Mouse (Mus musculus) ES-E14 (cell line): ENCODE measurements around the gene Map3k11. TPM values are rescaled to one million over a fixed set of nuclear protein-coding genes. Genes with fewer than 3 reads are reported as not detected.

Experiments used
- DNase-seq: peaks from one replicate; pipeline ENCODE4 v3.0.0-alpha.2; 2013; ENCODE audit warnings: low read depth, low spot score
- H3K27ac ChIP-seq: 2 replicates; pipeline ENCODE4 v1.5.1; 2012; ENCODE audit warnings: low read depth, mild to moderate bottlenecking, low read length, moderate library complexity, mixed read lengths; ENCODE audit not compliant: poor library complexity, insufficient read depth, severe bottlenecking
- H3K36me3 ChIP-seq: 2 replicates; pipeline ENCODE4 v1.6.1; 2012; ENCODE audit warnings: mild to moderate bottlenecking, low read length, moderate library complexity, mixed read lengths; ENCODE audit not compliant: control insufficient read depth, poor library complexity, insufficient read depth, severe bottlenecking
- H3K4me1 ChIP-seq, 2 experiments: fragments of 150-350 bp in 1 of 2; sonication (generic) in 1 of 2; 2 replicates each; pipeline ENCODE4 v1.6.1; 2012; ENCODE audit warnings: low read length in 2 of 2, mild to moderate bottlenecking in 1 of 2, mixed read lengths in 1 of 2; ENCODE audit not compliant: control insufficient read depth in 2 of 2, insufficient read depth in 2 of 2, poor library complexity in 1 of 2
- H3K4me3 ChIP-seq, 2 experiments: fragments of 150-350 bp in 1 of 2; sonication (generic) in 1 of 2; 2 replicates each; pipeline ENCODE4 v1.5.1; 2012; ENCODE audit warnings: low read length in 2 of 2, low read depth in 1 of 2, mild to moderate bottlenecking in 1 of 2, mixed read lengths in 1 of 2; ENCODE audit not compliant: insufficient read depth in 1 of 2, poor library complexity in 1 of 2, severe bottlenecking in 1 of 2
- H3K9ac ChIP-seq: 2 replicates; pipeline ENCODE4 v1.6.1; 2012; ENCODE audit warnings: low read depth, mild to moderate bottlenecking, low read length, mixed read lengths; ENCODE audit not compliant: poor library complexity, insufficient read depth, severe bottlenecking
- H3K9me3 ChIP-seq: fragments of 150-350 bp; sonication (generic); 2 replicates; pipeline ENCODE4 v1.6.1; 2012; ENCODE audit warnings: low read depth, mild to moderate bottlenecking, low read length; ENCODE audit not compliant: control insufficient read depth, insufficient read depth
- CHD2 ChIP-seq: IDR thresholded peaks from 2 replicates; pipeline ENCODE4 v1.6.1; 2014; ENCODE audit warnings: mild to moderate bottlenecking, low read depth, low read length, inconsistent platforms
- HCFC1 ChIP-seq: IDR thresholded peaks from 2 replicates; pipeline ENCODE4 v1.6.1; 2012; ENCODE audit warnings: low read length, inconsistent platforms, borderline replicate concordance; ENCODE audit not compliant: insufficient read depth
- MAFK ChIP-seq: IDR thresholded peaks from 2 replicates; pipeline ENCODE4 v1.6.1; 2014; ENCODE audit warnings: mild to moderate bottlenecking, low read depth, low read length, inconsistent platforms; ENCODE audit not compliant: insufficient read depth
- ZC3H11A ChIP-seq: IDR thresholded peaks from 2 replicates; pipeline ENCODE4 v1.6.1; 2012; ENCODE audit warnings: low read depth, mild to moderate bottlenecking, inconsistent platforms, low read length, borderline replicate concordance
- ZNF384 ChIP-seq: IDR thresholded peaks from 2 replicates; pipeline ENCODE4 v1.6.1; 2012; ENCODE audit warnings: low read depth, low read length, inconsistent platforms
- in situ Hi-C, 2 experiments: fragments of 600-800 bp; cut with MboI; formaldehyde crosslinking; loops; one replicate each; pipeline ENCODE4 v1.15.1; 2025; ENCODE audit warnings: low sequenced_read_pairs in 2 of 2, inconsistent platforms in 1 of 2; ENCODE audit not compliant: unreplicated experiment in 2 of 2
- total RNA-seq: library from RNA; depleted of rRNA; stranded (reverse); fragments of 300-350 nt; gene quantifications from 2 replicates; pipeline ENCODE4 v1.2.3, GENCODE M21; 2012

Gene Map3k11
- total RNA-seq, 1 experiment: 19.3 TPM

DNA sequence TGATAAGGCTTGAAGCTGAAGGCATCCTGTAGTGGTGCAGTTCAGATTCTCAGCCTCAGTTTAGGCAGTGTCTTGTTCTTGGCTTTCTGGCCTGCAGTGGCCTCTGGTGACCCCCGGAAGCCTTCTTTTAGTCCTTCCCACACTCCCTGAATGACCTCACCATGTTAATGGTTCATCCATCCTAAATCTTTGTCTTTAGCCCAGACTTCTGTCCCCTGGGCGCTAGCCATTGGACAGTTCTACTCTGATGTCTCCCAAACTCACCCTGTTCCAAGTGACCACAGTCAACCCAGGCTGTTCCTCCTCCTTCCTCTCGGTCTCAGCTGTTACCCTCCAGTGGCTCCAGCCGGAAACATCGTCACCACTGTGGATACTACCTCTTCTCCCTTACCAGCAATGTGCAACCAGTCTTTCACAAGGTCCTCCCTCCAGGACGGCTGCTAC is 39.2 kb upstream of the Map3k11 start:
- Histone ChIP-seq H3K27ac (peak overlapping the region; percentile 22; the same call in 1 of the 2 replicates), H3K4me1 (peaks cover 2 to 19% of the 10 kb centered on the region in 2 experiments; a peak in 2 of 4 replicates), H3K9me3 (no peaks in the 10 kb centered on the region), H3K9ac (no peak overlapping the region), H3K4me3 (peak overlapping the region in 1 of 2 experiments; percentile 49; a peak in 2 of 4 replicates), H3K36me3 (peaks cover 22% of the 10 kb centered on the region)
- in situ Hi-C loops: no loop called here
- no peak for TF ChIP-seq HCFC1
- no peak for TF ChIP-seq ZNF384
- TF ChIP-seq CHD2: no peak
- no peak for TF ChIP-seq ZC3H11A
- no peak for TF ChIP-seq MAFK
- DNase-seq: no peak

DNA sequence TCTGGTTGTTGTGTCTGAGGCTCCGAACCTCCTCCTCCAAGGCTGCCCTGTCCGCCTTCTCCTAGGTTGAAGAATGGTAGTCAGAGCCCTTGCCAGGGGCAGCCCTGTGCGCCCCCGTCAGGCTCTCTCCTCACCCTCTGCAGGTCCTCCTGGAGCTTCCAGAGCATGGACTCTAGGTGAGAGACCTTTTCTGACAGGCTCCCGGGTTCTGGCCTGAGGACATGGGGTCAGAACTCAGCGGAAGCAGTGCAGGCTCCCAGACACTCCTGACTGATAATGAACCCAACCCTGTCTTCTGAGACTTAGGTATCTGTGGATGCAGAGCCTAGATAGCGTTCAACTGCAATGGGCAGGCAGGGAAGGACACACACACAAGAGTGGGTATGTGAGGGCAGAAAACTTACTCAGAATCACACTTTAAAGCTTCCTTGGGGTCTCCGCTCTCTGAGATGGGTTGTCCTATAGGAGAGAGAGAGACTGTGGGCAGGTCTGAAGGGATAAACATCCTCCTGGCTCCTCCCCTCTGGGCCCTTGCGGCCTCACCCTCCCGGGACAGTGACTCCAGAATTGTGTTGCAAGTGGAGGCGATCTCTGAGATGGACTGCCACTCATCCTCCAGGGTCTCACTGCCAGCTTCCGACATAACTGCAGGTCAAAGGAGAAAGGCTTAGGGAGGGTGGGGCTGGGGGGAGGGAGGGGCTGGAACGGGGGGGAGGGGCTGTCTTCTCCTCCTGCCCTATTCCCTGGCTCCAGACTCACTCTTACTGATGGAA is 36.9 kb upstream of the Map3k11 start:
- Histone ChIP-seq H3K4me3 (no peak overlapping the region), H3K4me1 (peaks cover 2 to 23% of the 10 kb centered on the region in 2 experiments; a peak in 2 of 4 replicates), H3K9me3 (no peaks in the 10 kb centered on the region), H3K36me3 (peaks cover 12% of the 10 kb centered on the region; the same call in 1 of the 2 replicates), H3K9ac (no peak overlapping the region), H3K27ac (no peak overlapping the region)
- no peak for TF ChIP-seq HCFC1
- TF ChIP-seq ZC3H11A: no peak
- no peak for TF ChIP-seq MAFK
- TF ChIP-seq ZNF384: no peak
- no peak for TF ChIP-seq CHD2
- no peak for DNase-seq
- in situ Hi-C loops: no loop called here

DNA sequence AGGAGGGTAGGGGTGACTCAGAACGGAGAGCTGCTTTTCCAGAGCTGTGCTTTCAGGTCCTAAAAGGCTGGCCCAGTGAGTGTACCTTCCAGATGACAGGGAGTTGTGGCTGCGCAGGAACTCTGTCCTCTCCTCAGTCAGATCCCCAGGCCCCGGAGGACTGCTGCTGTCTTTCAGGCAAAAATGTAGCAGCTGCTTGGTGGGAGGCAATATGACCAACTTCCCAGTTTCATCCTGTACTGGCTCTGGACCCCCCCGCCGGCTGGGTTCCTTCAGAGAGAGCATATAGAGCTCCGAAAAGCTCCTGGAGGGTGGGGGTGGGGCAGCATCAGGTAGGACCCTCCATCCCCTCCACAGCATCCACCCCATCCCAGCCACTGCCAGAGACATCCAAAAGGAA is 36.0 kb upstream of the Map3k11 start:
- H3K27ac ChIP-seq: no peak overlapping the region
- no peaks in the 10 kb centered on the region for H3K9me3 ChIP-seq
- no peak overlapping the region for H3K9ac ChIP-seq
- H3K36me3 ChIP-seq: peaks cover 8% of the 10 kb centered on the region; the same call in 1 of the 2 replicates
- H3K4me3 ChIP-seq: no peak overlapping the region
- DNase-seq: no peak
- in situ Hi-C loops: no loop called here
- no peak for TF ChIP-seq ZNF384
- no peak for TF ChIP-seq HCFC1
- no peak for TF ChIP-seq CHD2
- H3K4me1 ChIP-seq: peaks cover 2 to 22% of the 10 kb centered on the region in 2 experiments; a peak in 2 of 4 replicates

DNA sequence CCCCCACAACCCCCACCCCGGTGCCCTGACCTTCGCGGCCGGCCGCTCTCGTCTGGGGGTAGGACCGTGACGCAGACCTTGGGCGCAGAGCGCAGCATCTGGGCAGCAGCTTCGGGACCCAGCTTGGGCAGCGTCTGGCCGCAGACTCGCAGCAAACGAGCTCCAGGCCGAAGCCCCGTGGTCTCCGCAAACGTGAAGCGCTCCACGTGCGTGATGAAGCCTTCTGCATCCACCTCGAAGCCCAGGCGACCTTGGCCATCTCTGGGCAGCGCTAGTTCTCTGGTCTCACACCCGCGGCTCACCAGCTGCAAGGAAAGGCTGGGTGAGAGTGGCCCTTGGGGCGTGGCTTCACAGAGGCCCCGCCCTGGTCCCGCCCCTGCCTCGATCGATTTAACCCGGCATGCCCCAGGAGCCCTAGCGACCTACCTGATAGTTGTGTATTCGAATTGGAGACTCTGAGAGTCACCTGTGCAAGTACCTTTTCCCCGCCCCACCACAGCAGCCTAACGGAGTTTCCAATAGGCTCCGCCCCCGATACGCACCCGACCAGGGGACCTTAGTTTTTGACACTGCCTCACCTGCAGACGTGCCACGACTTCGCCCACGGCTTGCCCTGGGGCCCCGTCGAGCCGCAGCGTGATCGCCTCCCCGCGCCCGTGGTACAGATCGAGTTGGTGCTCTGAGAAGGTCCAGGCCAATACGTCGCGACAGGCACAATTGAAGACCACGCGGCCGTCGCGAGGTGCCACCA is 34.4 kb upstream of the Map3k11 start:
- no peak overlapping the region for H3K27ac ChIP-seq

More for the DNA sequence above, 34.4 kb upstream of the Map3k11 start:
- in situ Hi-C loops: no loop called here
- peak; percentile 66 for DNase-seq
- Histone ChIP-seq H3K36me3 (peaks cover 8% of the 10 kb centered on the region; the same call in 1 of the 2 replicates), H3K9me3 (no peaks in the 10 kb centered on the region), H3K4me3 (peak overlapping the region; percentile 62 to 75), H3K9ac (peak overlapping the region; percentile 54), H3K4me1 (peaks cover 2 to 16% of the 10 kb centered on the region in 2 experiments; a peak in 2 of 4 replicates)
- no peak for TF ChIP-seq ZNF384
- TF ChIP-seq HCFC1: no peak
- TF ChIP-seq ZC3H11A: no peak
- no peak for TF ChIP-seq CHD2
- no peak for TF ChIP-seq MAFK
